17 mouse cellular contexts compared by ENCODE assay signal in the genomic region with DNA sequence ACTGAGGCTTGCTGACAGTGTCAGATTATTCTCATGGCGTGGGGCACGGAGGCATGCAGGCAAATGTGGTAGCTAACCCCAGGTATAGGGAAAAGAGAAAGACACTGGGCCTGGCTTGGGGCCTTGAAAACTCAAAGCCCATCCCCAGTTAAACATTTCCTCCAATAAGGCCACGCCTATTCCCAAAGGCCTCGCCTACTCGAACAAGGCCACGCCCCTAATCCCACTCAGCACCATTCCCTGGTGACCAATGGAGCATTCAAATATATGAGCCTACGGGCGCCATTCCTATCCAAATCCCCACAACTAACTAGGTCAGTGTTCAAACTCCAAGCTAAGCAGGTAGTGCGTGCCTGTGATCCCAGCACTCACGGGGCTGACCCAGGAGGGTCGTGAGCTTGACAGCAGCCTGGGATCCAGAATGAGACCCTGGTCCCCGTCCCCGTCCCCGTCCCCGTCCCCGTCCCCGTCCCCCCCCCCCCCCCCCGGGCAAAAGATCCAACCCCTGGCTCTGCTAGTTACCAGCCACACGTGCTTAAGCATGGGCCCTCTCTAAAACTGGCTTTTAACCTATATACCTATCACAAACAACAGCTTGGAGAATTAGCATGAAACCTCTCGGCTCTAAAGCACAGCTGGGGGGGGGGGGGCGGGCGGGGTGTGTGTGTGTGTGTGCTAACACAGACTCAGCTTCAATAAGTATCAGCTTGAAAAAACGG.
DNase-seq lines count a peak whose midpoint lies in the region; ATAC-seq and TF ChIP-seq lines count a peak whose summit lies in the region.
"Had no signal": no experiment of that assay in that cellular context is flagged by ENCODE, and none has a peak within 500 bp of the region (broad histone marks: within the 10 kb centered on the region; RNA-seq: fewer than 3 reads in every experiment).

No protein-coding gene starts in this region.

- peaks cover 6% of the 10 kb centered on the region; the same call in 1 of the 2 replicates for H3K4me1 ChIP-seq in lung, embryonic 14.5 days (ENCODE audit: insufficient read depth)
- H3K4me1 ChIP-seq in lung, adult 2 months (ENCODE audit: control insufficient read depth, insufficient read depth, low read length): no peaks in the 10 kb centered on the region
- H3K4me1 ChIP-seq in forebrain, embryonic 13.5 days: peaks cover 19% of the 10 kb centered on the region
- H3K4me1 ChIP-seq in midbrain, embryonic 10.5 days: peaks cover 13% of the 10 kb centered on the region
- H3K4me1 ChIP-seq in neural tube, embryonic 15.5 days: peaks cover 4% of the 10 kb centered on the region; the same call in 1 of the 2 replicates
- H3K4me1 ChIP-seq: liver, embryonic 15.5 days had no signal

- no peak overlapping the region for H3K4me3 ChIP-seq in lung, embryonic 14.5 days (ENCODE audit: low read depth, low read length)
- no peak overlapping the region for H3K4me3 ChIP-seq in lung, adult 2 months (replicated peaks; ENCODE audit: extremely low read depth, low read depth, low read length)
- no peak overlapping the region for H3K4me3 ChIP-seq in forebrain, embryonic 13.5 days
- peak overlapping the region; percentile 16 for H3K4me3 ChIP-seq in midbrain, embryonic 10.5 days
- no peak overlapping the region for H3K4me3 ChIP-seq in neural tube, embryonic 15.5 days (replicated peaks)
- H3K4me3 ChIP-seq: gastrocnemius, adult 2 months; liver, embryonic 15.5 days had no signal

- no peak for TF ChIP-seq POLR2A in lung, adult 2 months (IDR thresholded peaks at IDR 0.05; ENCODE audit: borderline replicate concordance, extremely low read depth, low read depth, low read length)

- WGBS in lung, embryonic 14.5 days: 47% methylated on average over 23 of the region's 23 CpGs
- 65% methylated on average over 23 of the region's 23 CpGs for WGBS in lung, adult 2 months
- 50% methylated on average over 18 of the region's 23 CpGs for WGBS in forebrain, embryonic 13.5 days
- 44% methylated on average over 20 of the region's 23 CpGs for WGBS in midbrain, embryonic 10.5 days
- WGBS in neural tube, embryonic 15.5 days: 45% methylated on average over 20 of the region's 23 CpGs

- H3K27ac ChIP-seq in lung, embryonic 14.5 days (ENCODE audit: low read depth): no peak overlapping the region
- no peak overlapping the region for H3K27ac ChIP-seq in forebrain, embryonic 13.5 days
- H3K27ac ChIP-seq in midbrain, embryonic 10.5 days (replicated peaks): peak overlapping the region; percentile 28; the same call in 1 of the 2 replicates
- H3K27ac ChIP-seq in neural tube, embryonic 15.5 days (replicated peaks): no peak overlapping the region
- H3K27ac ChIP-seq: gastrocnemius, adult 2 months; liver, embryonic 15.5 days had no signal

- no peak for DNase-seq in lung, embryonic 14.5 days
- no peak for DNase-seq in lung, adult 2 months
- DNase-seq in midbrain, embryonic 10.5 days (ENCODE audit: low spot score): no peak
- DNase-seq in right cerebral cortex, adult 2 months (ENCODE audit: low spot score in 2 of 2): no peak
- DNase-seq in retina, embryonic 14.5 days (ENCODE audit: low spot score): no peak
- no peak for DNase-seq in thymus, postnatal 10 days (ENCODE audit: low spot score in 2 of 2)
- DNase-seq: cerebellum, adult 9-11 months; gastrocnemius, adult 2 months; heart, postnatal 36 days; kidney, adult 18-20 months; kidney, postnatal 36 days; layer of hippocampus, postnatal 36 days; retina, postnatal 1 day; spleen, adult 18-20 months had no signal

- no peak overlapping the region for H3K4me2 ChIP-seq in lung, embryonic 14.5 days
- H3K4me2 ChIP-seq in forebrain, embryonic 13.5 days: no peak overlapping the region
- H3K4me2 ChIP-seq in neural tube, embryonic 15.5 days: no peak overlapping the region
- H3K4me2 ChIP-seq: liver, embryonic 15.5 days had no signal

- no peaks in the 10 kb centered on the region for H3K27me3 ChIP-seq in lung, embryonic 14.5 days (ENCODE audit: insufficient read depth, low read length)
- 0 out of 2 replicates have a peak, but pooled peaks cover 1% of the 10 kb centered on the region for H3K27me3 ChIP-seq in forebrain, embryonic 13.5 days
- H3K27me3 ChIP-seq in midbrain, embryonic 10.5 days (ENCODE audit: low read depth, poor library complexity, severe bottlenecking): no peaks in the 10 kb centered on the region
- no peaks in the 10 kb centered on the region for H3K27me3 ChIP-seq in neural tube, embryonic 15.5 days (replicated peaks)
- H3K27me3 ChIP-seq: liver, embryonic 15.5 days had no signal

- no peak overlapping the region for H3K9ac ChIP-seq in lung, embryonic 14.5 days
- no peak overlapping the region for H3K9ac ChIP-seq in forebrain, embryonic 13.5 days
- H3K9ac ChIP-seq in neural tube, embryonic 15.5 days (replicated peaks): no peak overlapping the region
- H3K9ac ChIP-seq: liver, embryonic 15.5 days had no signal

- TF ChIP-seq CTCF in lung, embryonic 14.5 days (IDR thresholded peaks at IDR 0.05; ENCODE audit: low read depth): no peak
- no peak for TF ChIP-seq CTCF in lung, adult 2 months (IDR thresholded peaks at IDR 0.05; ENCODE audit: insufficient read depth, low read length)

- peak; percentile 26; the same call in 1 of the 2 replicates for ATAC-seq in lung, embryonic 14.5 days (ENCODE audit: insufficient read depth)
- peak; percentile 46; the same call in 1 of the 2 replicates for ATAC-seq in forebrain, embryonic 13.5 days
- peak; percentile 45; the same call in 1 of the 2 replicates for ATAC-seq in neural tube, embryonic 15.5 days (ENCODE audit: low FRiP score)

- no peaks in the 10 kb centered on the region for H3K36me3 ChIP-seq in lung, embryonic 14.5 days (ENCODE audit: insufficient read depth)
- H3K36me3 ChIP-seq in forebrain, embryonic 13.5 days (ENCODE audit: poor library complexity, severe bottlenecking): no peaks in the 10 kb centered on the region
- H3K36me3 ChIP-seq in midbrain, embryonic 10.5 days: no peaks in the 10 kb centered on the region
- no peaks in the 10 kb centered on the region for H3K36me3 ChIP-seq in neural tube, embryonic 15.5 days
- H3K36me3 ChIP-seq: liver, embryonic 15.5 days had no signal

- no peaks in the 10 kb centered on the region for H3K9me3 ChIP-seq in lung, embryonic 14.5 days (ENCODE audit: low read depth, low read length)
- H3K9me3 ChIP-seq in forebrain, embryonic 13.5 days (replicated peaks): no peaks in the 10 kb centered on the region
- H3K9me3 ChIP-seq in midbrain, embryonic 10.5 days (replicated peaks): no peaks in the 10 kb centered on the region
- no peaks in the 10 kb centered on the region for H3K9me3 ChIP-seq in neural tube, embryonic 15.5 days (replicated peaks)
- H3K9me3 ChIP-seq: liver, embryonic 15.5 days had no signal
